Mouse (Mus musculus) bone marrow, adult 2 months (tissue): Measurements from ENCODE around the gene Megf11.

Experiments
- CTCF ChIP-seq: fragments of 200-500 bp; IDR thresholded peaks from 2 replicates; pipeline ENCODE4 v1.5.1; 2011; ENCODE audit warnings: low read length, control low read depth; ENCODE audit not compliant: control insufficient read depth, insufficient read depth
- POLR2A ChIP-seq: fragments of 200-500 bp; IDR thresholded peaks from 2 replicates; pipeline ENCODE4 v1.6.1; 2011; ENCODE audit warnings: low read depth, mild to moderate bottlenecking, control low read depth, low read length, borderline replicate concordance; ENCODE audit not compliant: control insufficient read depth

DNA sequence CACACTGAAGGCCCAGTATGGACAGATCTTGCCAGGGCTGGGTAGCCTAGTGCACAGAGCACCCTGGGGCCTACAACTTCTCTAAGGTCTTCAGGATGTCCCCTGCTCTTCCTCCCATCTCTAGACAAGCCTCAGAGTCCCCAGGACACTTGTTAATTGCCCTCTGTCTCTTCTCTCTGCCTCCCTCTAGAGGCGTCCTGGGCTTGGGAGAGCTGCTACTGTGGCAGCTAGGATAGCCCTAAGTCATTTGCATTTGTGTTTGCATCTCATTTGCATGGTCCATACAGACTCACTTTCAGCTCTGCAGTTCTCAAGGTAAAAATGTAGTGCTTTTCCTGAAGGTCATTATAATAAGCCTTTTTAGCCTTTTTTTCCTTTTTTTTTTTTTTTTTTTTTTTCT is 11.7 kb downstream of the Megf11 start:
- TF ChIP-seq CTCF (no peak; the same call in 1 of the 2 replicates), POLR2A (no peak)
